Mouse (Mus musculus) megakaryocyte, adult 5-6 weeks (primary cell): ENCODE data around the gene Adra1b. TPM values are rescaled to one million over a fixed set of nuclear protein-coding genes. Genes with fewer than 3 reads are reported as not detected.

Source experiments
- ATAC-seq: 2 replicates; pipeline ENCODE4 v1.8.0; 2016; ENCODE audit warnings: mild to moderate bottlenecking, inconsistent platforms; ENCODE audit not compliant: poor library complexity, severe bottlenecking
- total RNA-seq, 2 experiments: library from RNA; stranded (forward) in 1 of 2; stranded (reverse) in 1 of 2; fragments of 153-499, 151-499 nt in 1 of 2; fragments of 221-1000, 200-1000 nt in 1 of 2; gene quantifications; 2 replicates each; pipeline versions ENCODE4 v1.2.3 to v1.2.4; 2015 to 2017

Adra1b gene
- total RNA-seq, 2 experiments from 2014 or later = not detected

- ATAC-seq = no peak
These were observed 77.7 kb downstream of the Adra1b start for GRCm38 (mm10) chr11:43823349-43823748.

GRCm38 (mm10) chr11:43820552-43821460 is 80.2 kb downstream of the Adra1b start:
- no peak for ATAC-seq

GRCm38 (mm10) chr11:43817368-43817923 is 83.6 kb downstream of the Adra1b start:
- ATAC-seq = no peak

- ATAC-seq = no peak
These were observed 88.5 kb downstream of the Adra1b start for GRCm38 (mm10) chr11:43812535-43812934.

GRCm38 (mm10) chr11:43807732-43808131 is 93.3 kb downstream of the Adra1b start:
- ATAC-seq = no peak

- ATAC-seq = no peak
These were observed 105.0 kb downstream of the Adra1b start for GRCm38 (mm10) chr11:43795992-43796391.

- ATAC-seq = no peak
These were observed 110.6 kb downstream of the Adra1b start for GRCm38 (mm10) chr11:43790446-43790845.

- peak; percentile 62 for ATAC-seq
These were observed 117.2 kb downstream of the Adra1b start for GRCm38 (mm10) chr11:43783772-43784171.

GRCm38 (mm10) chr11:43783106-43783505 is 117.9 kb downstream of the Adra1b start:
- no peak for ATAC-seq

GRCm38 (mm10) chr11:43779551-43779950 is 121.5 kb downstream of the Adra1b start:
- no peak for ATAC-seq

GRCm38 (mm10) chr11:43776324-43776694 is 124.7 kb downstream of the Adra1b start:
- ATAC-seq = no peak

- no peak for ATAC-seq
These were observed 125.3 kb downstream of the Adra1b start for GRCm38 (mm10) chr11:43775469-43776323.

GRCm38 (mm10) chr11:43773725-43774124 is 127.3 kb downstream of the Adra1b start:
- ATAC-seq = no peak

GRCm38 (mm10) chr11:43770110-43770509 is 130.9 kb downstream of the Adra1b start:
- ATAC-seq = no peak

GRCm38 (mm10) chr11:43767749-43768148 is 133.3 kb downstream of the Adra1b start:
- no peak for ATAC-seq

GRCm38 (mm10) chr11:43766922-43767648 is 133.9 kb downstream of the Adra1b start:
- ATAC-seq = peak; percentile 100

- ATAC-seq = no peak
These were observed 142.6 kb downstream of the Adra1b start for GRCm38 (mm10) chr11:43758436-43758835.

- ATAC-seq = no peak
These were observed 145.6 kb downstream of the Adra1b start for GRCm38 (mm10) chr11:43755411-43755810.

- ATAC-seq = no peak
These were observed 146.4 kb downstream of the Adra1b start for GRCm38 (mm10) chr11:43754568-43754967.

GRCm38 (mm10) chr11:43751542-43751941 is 149.5 kb downstream of the Adra1b start:
- ATAC-seq = no peak
